Mouse (Mus musculus) right cerebral cortex, adult 18-20 months (tissue): ENCODE results near the gene Hspa1b.

Source experiments
- DNase-seq: peaks from one replicate; pipeline ENCODE4 v3.0.0; 2022; ENCODE audit warnings: mixed read lengths

Gene Hspa1b

DNA sequence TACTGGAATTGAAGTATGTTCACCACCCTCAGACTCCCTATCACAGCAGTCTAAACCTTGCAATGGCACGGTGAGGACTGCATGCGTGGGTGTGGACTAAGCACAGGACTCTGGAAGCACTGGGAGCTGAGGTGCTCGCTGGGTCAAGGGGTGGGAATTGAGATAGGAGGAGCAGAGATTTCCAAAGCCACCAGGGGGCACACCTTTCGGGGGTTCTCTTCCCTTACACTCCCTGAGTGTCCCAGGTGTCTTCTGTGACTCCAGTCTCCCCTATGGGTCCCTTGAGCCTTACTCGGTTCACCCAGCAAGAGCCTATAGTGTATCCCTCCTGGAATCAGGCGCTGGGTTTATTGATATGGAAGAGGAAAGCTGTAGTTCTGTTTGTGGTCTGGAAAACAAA, 36.1 kb downstream of the Hspa1b start:
- DNase-seq = no peak

DNA sequence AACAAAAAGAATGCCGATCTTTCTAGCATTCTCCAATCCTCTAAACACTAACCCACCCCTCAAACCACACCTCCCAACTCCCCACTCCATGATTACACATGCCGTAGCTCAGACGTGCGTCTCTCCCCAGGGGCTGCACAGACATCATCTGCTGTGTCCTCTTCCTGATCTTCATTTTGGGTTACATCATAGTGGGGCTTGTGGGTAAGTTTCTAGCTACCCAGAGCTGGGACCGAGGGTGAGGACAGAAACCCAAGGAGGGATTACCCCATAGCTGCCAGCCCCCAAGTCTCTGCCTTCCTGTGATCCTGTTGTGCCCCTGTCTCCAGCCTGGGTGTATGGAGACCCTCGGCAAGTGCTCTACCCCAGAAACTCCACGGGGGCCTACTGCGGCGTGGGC, 41.9 kb downstream of the Hspa1b start:
- no peak for DNase-seq

DNA sequence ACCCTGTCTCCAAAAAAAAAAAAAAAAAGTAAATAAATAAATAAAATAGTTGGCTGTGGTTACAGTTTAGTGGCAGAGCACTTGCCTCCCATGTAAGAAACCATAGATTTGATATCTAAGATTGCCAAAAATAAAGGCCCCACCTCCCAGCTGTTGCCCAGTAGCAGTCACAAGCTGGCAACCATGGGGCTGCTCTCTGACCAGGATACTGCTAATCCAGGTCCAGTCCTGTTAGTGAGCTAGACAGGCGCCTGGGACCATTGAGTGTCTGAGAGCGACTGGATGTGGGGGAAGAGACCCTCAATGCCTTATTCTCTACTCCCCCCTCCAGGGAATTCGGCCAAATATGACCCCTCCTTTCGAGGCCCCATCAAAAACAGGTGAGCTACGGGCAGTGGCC, 42.7 kb downstream of the Hspa1b start:
- DNase-seq = no peak

DNA sequence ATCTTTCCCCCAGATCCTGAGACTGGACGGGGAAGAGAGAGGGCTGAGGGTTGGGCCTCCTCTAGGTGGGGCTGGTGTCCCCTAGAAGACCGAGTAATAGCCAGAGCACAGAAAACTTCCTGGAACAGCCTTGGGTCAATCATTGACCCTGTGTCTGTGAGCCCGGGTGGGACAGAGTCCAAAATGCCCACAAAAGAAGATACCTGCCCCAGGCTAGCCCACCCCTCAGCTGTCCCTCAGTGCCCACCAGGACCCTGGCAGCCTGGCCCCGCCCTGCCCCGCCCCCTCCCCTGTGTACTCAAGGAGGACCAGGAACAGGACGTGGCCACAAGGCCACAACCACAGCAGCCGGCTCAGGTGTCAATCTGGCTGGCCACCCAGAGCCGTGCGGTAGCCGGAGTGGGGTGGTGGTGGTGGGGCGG, 43.6 kb downstream of the Hspa1b start:
- no peak for DNase-seq

DNA sequence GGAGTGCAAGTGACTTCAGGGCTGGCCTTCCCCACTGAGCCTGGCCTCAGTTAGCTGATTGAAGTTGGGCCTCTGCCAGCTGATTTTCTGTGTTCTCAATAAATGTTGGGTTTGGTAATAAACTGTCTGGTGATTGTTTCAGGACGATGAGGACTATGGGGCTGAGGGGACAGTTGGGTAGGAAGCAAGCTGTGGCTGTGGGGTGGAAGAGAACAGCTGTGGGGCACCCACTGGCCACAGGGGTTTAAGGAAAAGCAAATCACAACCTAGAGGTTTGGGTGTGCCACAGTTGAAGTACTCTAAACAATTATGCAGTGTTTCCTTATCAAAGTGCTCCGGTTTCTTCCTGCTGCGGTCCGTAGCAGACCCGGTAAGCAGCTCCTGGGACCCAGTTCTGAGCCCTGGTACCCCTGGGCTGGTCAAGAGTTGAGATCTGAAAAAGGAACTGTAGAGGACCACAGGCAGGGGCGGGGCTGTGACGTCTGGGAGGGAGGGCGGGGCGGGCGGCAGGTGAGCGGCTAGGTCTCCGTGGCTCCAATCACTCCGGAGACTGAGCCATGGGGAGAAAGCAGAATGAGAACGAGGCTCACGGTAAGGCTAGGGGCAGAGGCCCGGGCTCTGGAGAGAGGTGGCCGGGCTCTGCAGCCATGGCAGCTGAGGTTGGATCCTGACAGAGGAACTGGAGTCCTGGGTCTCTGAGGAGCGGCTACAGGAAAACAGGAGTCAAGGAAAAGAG, 44.9 kb downstream of the Hspa1b start, which contains the start of gene Slc44a4:
TSS of gene Slc44a4 (plus strand) at position 537 of the 736 bp plus-strand sequence.
- DNase-seq = no peak

DNA sequence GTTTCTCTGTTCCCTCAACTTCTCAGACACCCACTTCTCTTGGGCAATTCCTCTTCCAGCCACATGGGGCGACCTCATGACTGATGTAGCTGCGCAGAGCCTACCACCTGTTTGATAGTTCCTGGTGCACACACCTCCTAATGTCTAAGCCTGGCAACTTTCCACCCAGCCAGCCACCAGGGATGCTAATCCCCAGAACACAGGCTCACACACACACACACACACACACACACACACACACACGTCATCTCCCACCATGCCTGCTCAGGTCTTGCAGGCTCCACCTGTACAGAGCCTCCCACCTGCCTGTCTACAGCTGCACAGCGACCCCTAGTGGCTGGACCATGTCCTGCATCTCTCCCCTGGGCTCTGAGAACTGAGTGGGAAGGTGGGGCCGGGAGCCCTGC, 47.1 kb downstream of the Hspa1b start:
- DNase-seq = peak; percentile 48

DNA sequence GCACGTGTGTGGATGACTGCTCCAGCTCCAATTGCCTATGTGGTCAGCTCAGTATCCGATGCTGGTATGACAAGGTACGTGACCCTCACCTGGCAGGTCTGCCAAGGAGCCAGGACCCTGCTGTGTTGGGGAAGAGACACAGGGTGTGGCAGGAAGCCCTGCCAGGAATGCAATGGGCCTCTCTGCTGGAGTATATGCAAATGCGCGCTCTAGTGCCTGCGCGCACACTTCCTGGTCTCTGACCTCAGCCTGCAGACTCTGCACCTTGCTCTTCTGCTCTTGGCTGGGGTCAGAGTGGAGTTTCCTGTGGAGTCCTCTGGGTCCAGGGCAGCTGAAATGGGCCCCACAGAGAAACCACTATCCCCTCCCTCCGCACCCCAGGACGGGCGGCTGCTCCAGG, 48.1 kb downstream of the Hspa1b start:
- no peak for DNase-seq
